Mouse (Mus musculus): ENCODE data around the gene E130309D02Rik.

- TF ChIP-seq CTCF (IDR thresholded peaks at IDR 0.05; ENCODE audit: low read depth, low read length) (no peak), EP300 (IDR thresholded peaks at IDR 0.05; ENCODE audit: insufficient read depth, low read depth, low read length) (no peak), POLR2A (IDR thresholded peaks at IDR 0.05; ENCODE audit: insufficient read depth, low read length) (no peak)
Observed at GRCm38 (mm10) chr5:143361428-143361827, 46.3 kb upstream of the E130309D02Rik start.

Data from ES-Bruce4 (cell line).